7 mouse cellular contexts compared by ENCODE assay signal in the genomic region with DNA sequence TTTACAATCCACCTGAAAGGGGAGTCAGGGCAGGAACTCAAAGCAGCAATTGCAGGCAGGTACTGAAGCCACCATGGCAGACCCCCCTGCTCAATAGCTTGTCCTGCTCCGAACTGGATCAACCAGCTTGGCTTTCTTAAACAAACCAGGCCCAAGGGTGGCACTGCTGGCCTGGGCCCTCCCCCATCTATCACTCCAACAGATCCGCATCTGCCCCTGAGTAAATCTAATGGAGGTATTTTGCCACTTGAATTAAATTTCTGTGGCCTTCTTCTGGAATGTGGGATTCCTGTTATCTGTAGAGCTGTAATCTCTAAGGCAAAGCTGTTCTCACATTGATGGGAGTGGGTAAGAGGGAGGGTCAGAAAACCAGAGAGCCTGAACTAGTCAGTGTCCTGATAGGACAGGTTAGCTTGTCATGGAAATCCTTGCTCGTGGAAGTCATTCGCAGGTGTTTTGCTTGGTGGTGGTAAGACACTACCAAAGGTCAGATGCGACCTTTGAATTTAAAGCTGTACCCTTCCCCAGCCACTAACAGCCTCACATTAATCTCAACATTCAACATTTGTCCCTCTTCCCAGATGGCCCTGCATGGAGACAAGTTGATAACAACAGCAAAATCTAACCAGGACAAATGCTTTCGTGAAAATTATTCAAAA. TPM values are rescaled to one million over a fixed set of nuclear protein-coding genes. Genes with fewer than 3 reads are reported as not detected.
DNase-seq lines count a peak whose midpoint lies in the region; ATAC-seq and TF ChIP-seq lines count a peak whose summit lies in the region.

No protein-coding gene starts in this region.

- no peak for ATAC-seq in embryonic facial prominence, embryonic 13.5 days (ENCODE audit: insufficient number of reproducible peaks, insufficient read depth, low FRiP score, low TSS enrichment, low read depth)
- ATAC-seq in midbrain, postnatal 0 days (ENCODE audit: low FRiP score), result no peak
- ATAC-seq in monocyte, adult 5-6 weeks (replicated peaks; ENCODE audit: insufficient number of reproducible peaks, low FRiP score, low TSS enrichment, poor library complexity, severe bottlenecking), result no peak

- H3K9me3 ChIP-seq in embryonic facial prominence, embryonic 13.5 days, result no peaks in the 10 kb centered on the region
- H3K9me3 ChIP-seq in midbrain, postnatal 0 days (ENCODE audit: low read length), result no peaks in the 10 kb centered on the region

- no peak for TF ChIP-seq CTCF in midbrain, postnatal 0 days (IDR thresholded peaks at IDR 0.05)

- no peaks in the 10 kb centered on the region for H3K36me3 ChIP-seq in embryonic facial prominence, embryonic 13.5 days
- no peaks in the 10 kb centered on the region for H3K36me3 ChIP-seq in midbrain, postnatal 0 days (ENCODE audit: insufficient read depth, low read length)

- peak overlapping the region; percentile 67 for H3K4me2 ChIP-seq in embryonic facial prominence, embryonic 13.5 days
- H3K4me2 ChIP-seq in midbrain, postnatal 0 days (ENCODE audit: low read depth, low read length, poor library complexity, severe bottlenecking), result peak overlapping the region; percentile 97

- peaks cover 9% of the 10 kb centered on the region for H3K4me1 ChIP-seq in embryonic facial prominence, embryonic 13.5 days
- 0 out of 2 replicates have a peak, but pooled peaks cover 5% of the 10 kb centered on the region for H3K4me1 ChIP-seq in midbrain, postnatal 0 days (ENCODE audit: insufficient read depth, low read length)

- H3K9ac ChIP-seq in embryonic facial prominence, embryonic 13.5 days, result peak overlapping the region; percentile 86
- H3K9ac ChIP-seq in midbrain, postnatal 0 days (replicated peaks; ENCODE audit: low read length, poor library complexity, severe bottlenecking), result no peak overlapping the region

- H3K27me3 ChIP-seq in embryonic facial prominence, embryonic 13.5 days, result no peaks in the 10 kb centered on the region
- H3K27me3 ChIP-seq in midbrain, postnatal 0 days (ENCODE audit: insufficient read depth, low read length), result no peaks in the 10 kb centered on the region

- peak overlapping the region; percentile 88 for H3K27ac ChIP-seq in embryonic facial prominence, embryonic 13.5 days
- no peak overlapping the region for H3K27ac ChIP-seq in midbrain, postnatal 0 days (ENCODE audit: low read depth, low read length)

- peak overlapping the region; percentile 76 for H3K4me3 ChIP-seq in embryonic facial prominence, embryonic 13.5 days
- peak overlapping the region; percentile 60; the same call in 1 of the 2 replicates for H3K4me3 ChIP-seq in midbrain, postnatal 0 days (ENCODE audit: low read depth, low read length)

- peak; percentile 13 for DNase-seq in thymus, postnatal 14 days
- no peak for DNase-seq in thymus, postnatal 36 days
- peak; percentile 11 to 13 for DNase-seq in kidney, postnatal 36 days
- no peak for DNase-seq in midbrain, postnatal 0 days (ENCODE audit: low spot score)
- no peak for DNase-seq in right cerebral cortex, postnatal 4 days

- 29% methylated on average over 6 of the region's 6 CpGs for WGBS in embryonic facial prominence, embryonic 13.5 days
- 37% methylated on average over 6 of the region's 6 CpGs for WGBS in midbrain, postnatal 0 days

RNA-seq across cellular contexts. Expression of gene Gm6899, which starts 0.5 kb away (rescaled TPM):
- polyA plus RNA-seq in embryonic facial prominence, embryonic 13.5 days (2015; fragmentation: Nextera tagmentation; extraction: Ambion mirVana), result not detected in 2 replicates
- total RNA-seq in midbrain, postnatal 0 days (2014; rRNA removed), result not detected in 2 replicates
- not detected in 2 replicates for polyA plus RNA-seq in midbrain, postnatal 0 days (2015; fragmentation: Nextera tagmentation; extraction: Ambion mirVana)
- total RNA-seq in monocyte, adult 5-6 weeks (2017), result not detected in 3 replicates

RNA-seq across cellular contexts. Expression of gene Vrk2, which starts 1.3 kb away (rescaled TPM):
- polyA plus RNA-seq in embryonic facial prominence, embryonic 13.5 days (2015; fragmentation: Nextera tagmentation; extraction: Ambion mirVana), result 23.4 and 24.7 TPM in 2 replicates
- 0.99 and 2.6 TPM in 2 replicates for total RNA-seq in midbrain, postnatal 0 days (2014; rRNA removed)
- polyA plus RNA-seq in midbrain, postnatal 0 days (2015; fragmentation: Nextera tagmentation; extraction: Ambion mirVana), result 1.9 and 2.1 TPM in 2 replicates
- total RNA-seq in monocyte, adult 5-6 weeks (2017), result 47.2 to 74.0 TPM (median 63.8 TPM) in 3 replicates

Comparison
In these comparisons a context has a peak if more than half of its experiments do, and no peak if none do; other contexts are left out.
1. DNase-seq: peak in thymus, postnatal 14 days (single experiment) and kidney, postnatal 36 days (2 of 2); none in thymus, postnatal 36 days (0 of 2), midbrain, postnatal 0 days (single experiment) and right cerebral cortex, postnatal 4 days (single experiment).
2. RNA of gene Vrk2, which starts 1.3 kb away (total RNA-seq): 47.2 to 74.0 TPM in monocyte, adult 5-6 weeks; 0.99 to 2.6 TPM in midbrain, postnatal 0 days; every median in the first group is over 10 times any median in the second.